Mouse (Mus musculus) ES-E14 (cell line): ENCODE data around the gene Herc4. TPM values are rescaled to one million over a fixed set of nuclear protein-coding genes. Genes with fewer than 3 reads are reported as not detected.

Source experiments
- DNase-seq: peaks from one replicate; pipeline ENCODE4 v3.0.0-alpha.2; 2013; ENCODE audit warnings: low read depth, low spot score
- H3K27ac ChIP-seq: 2 replicates; pipeline ENCODE4 v1.5.1; 2012; ENCODE audit warnings: low read depth, mild to moderate bottlenecking, low read length, moderate library complexity, mixed read lengths; ENCODE audit not compliant: poor library complexity, insufficient read depth, severe bottlenecking
- H3K36me3 ChIP-seq: 2 replicates; pipeline ENCODE4 v1.6.1; 2012; ENCODE audit warnings: mild to moderate bottlenecking, low read length, moderate library complexity, mixed read lengths; ENCODE audit not compliant: control insufficient read depth, poor library complexity, insufficient read depth, severe bottlenecking
- H3K4me1 ChIP-seq, 2 experiments: fragments of 150-350 bp in 1 of 2; sonication (generic) in 1 of 2; 2 replicates each; pipeline ENCODE4 v1.6.1; 2012; ENCODE audit warnings: low read length in 2 of 2, mild to moderate bottlenecking in 1 of 2, mixed read lengths in 1 of 2; ENCODE audit not compliant: control insufficient read depth in 2 of 2, insufficient read depth in 2 of 2, poor library complexity in 1 of 2
- H3K4me3 ChIP-seq, 2 experiments: fragments of 150-350 bp in 1 of 2; sonication (generic) in 1 of 2; 2 replicates each; pipeline ENCODE4 v1.5.1; 2012; ENCODE audit warnings: low read length in 2 of 2, low read depth in 1 of 2, mild to moderate bottlenecking in 1 of 2, mixed read lengths in 1 of 2; ENCODE audit not compliant: insufficient read depth in 1 of 2, poor library complexity in 1 of 2, severe bottlenecking in 1 of 2
- H3K9ac ChIP-seq: 2 replicates; pipeline ENCODE4 v1.6.1; 2012; ENCODE audit warnings: low read depth, mild to moderate bottlenecking, low read length, mixed read lengths; ENCODE audit not compliant: poor library complexity, insufficient read depth, severe bottlenecking
- H3K9me3 ChIP-seq: fragments of 150-350 bp; sonication (generic); 2 replicates; pipeline ENCODE4 v1.6.1; 2012; ENCODE audit warnings: low read depth, mild to moderate bottlenecking, low read length; ENCODE audit not compliant: control insufficient read depth, insufficient read depth
- CHD2 ChIP-seq: IDR thresholded peaks from 2 replicates; pipeline ENCODE4 v1.6.1; 2014; ENCODE audit warnings: mild to moderate bottlenecking, low read depth, low read length, inconsistent platforms
- HCFC1 ChIP-seq: IDR thresholded peaks from 2 replicates; pipeline ENCODE4 v1.6.1; 2012; ENCODE audit warnings: low read length, inconsistent platforms, borderline replicate concordance; ENCODE audit not compliant: insufficient read depth
- MAFK ChIP-seq: IDR thresholded peaks from 2 replicates; pipeline ENCODE4 v1.6.1; 2014; ENCODE audit warnings: mild to moderate bottlenecking, low read depth, low read length, inconsistent platforms; ENCODE audit not compliant: insufficient read depth
- ZC3H11A ChIP-seq: IDR thresholded peaks from 2 replicates; pipeline ENCODE4 v1.6.1; 2012; ENCODE audit warnings: low read depth, mild to moderate bottlenecking, inconsistent platforms, low read length, borderline replicate concordance
- ZNF384 ChIP-seq: IDR thresholded peaks from 2 replicates; pipeline ENCODE4 v1.6.1; 2012; ENCODE audit warnings: low read depth, low read length, inconsistent platforms
- in situ Hi-C, 2 experiments: fragments of 600-800 bp; cut with MboI; formaldehyde crosslinking; loops; one replicate each; pipeline ENCODE4 v1.15.1; 2025; ENCODE audit warnings: low sequenced_read_pairs in 2 of 2, inconsistent platforms in 1 of 2; ENCODE audit not compliant: unreplicated experiment in 2 of 2
- total RNA-seq: library from RNA; depleted of rRNA; stranded (reverse); fragments of 300-350 nt; gene quantifications from 2 replicates; pipeline ENCODE4 v1.2.3, GENCODE M21; 2012

The Herc4 gene
- total RNA-seq, 1 experiment, result 87.9 TPM

DNA sequence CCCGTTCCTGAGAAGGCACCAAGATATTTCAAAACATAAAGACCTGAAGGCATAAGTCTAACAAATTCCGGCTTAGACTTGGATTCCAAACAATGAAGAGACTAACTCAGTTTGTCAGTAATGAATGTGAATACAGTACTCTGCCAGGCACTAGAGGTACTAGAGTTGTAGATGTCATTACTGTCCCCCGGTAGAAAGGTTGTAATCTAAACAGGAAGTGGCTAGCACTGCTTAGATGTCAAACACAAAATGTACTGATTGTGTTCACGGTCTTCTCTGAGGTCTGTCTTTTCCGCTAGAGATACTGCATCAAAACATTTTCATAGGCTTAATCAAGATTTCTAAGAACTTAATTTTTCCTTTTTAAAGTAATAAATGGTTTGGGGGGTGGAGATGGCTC lies 12.0 kb upstream of the Herc4 start:
- no peaks in the 10 kb centered on the region for H3K4me1 ChIP-seq
- in situ Hi-C loops, result no loop called here
- H3K4me3 ChIP-seq, result no peak overlapping the region
- TF ChIP-seq ZC3H11A, result no peak
- no peak for TF ChIP-seq HCFC1
- TF ChIP-seq CHD2, result no peak
- TF ChIP-seq MAFK, result no peak
- TF ChIP-seq ZNF384, result no peak
- DNase-seq, result no peak
- no peak overlapping the region for H3K27ac ChIP-seq
- no peak overlapping the region for H3K9ac ChIP-seq
- H3K9me3 ChIP-seq, result no peaks in the 10 kb centered on the region
- H3K36me3 ChIP-seq, result no peaks in the 10 kb centered on the region

DNA sequence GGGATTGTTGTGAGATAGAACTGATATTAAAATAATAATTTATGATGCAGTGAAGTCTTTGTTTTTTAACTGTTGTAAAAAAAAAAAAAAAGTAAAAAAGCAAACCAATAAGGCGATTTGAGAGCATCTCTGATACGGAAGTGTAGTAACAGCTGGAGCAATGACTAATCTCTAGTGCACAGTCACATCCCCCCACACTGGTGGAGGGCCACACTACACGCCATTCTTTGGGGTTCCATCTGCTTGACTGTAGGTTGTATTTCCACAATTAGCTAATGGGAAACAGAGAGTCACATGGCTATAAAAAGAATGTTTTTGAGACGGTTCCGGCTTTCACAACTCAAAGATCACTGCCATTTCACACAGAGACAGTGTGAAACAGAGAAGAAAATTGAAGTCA lies 9.5 kb upstream of the Herc4 start:
- H3K9ac ChIP-seq, result no peak overlapping the region
- in situ Hi-C loops, result no loop called here
- H3K4me1 ChIP-seq, result peaks cover 0 to 4% of the 10 kb centered on the region in 2 experiments; a peak in 1 of 4 replicates

DNA sequence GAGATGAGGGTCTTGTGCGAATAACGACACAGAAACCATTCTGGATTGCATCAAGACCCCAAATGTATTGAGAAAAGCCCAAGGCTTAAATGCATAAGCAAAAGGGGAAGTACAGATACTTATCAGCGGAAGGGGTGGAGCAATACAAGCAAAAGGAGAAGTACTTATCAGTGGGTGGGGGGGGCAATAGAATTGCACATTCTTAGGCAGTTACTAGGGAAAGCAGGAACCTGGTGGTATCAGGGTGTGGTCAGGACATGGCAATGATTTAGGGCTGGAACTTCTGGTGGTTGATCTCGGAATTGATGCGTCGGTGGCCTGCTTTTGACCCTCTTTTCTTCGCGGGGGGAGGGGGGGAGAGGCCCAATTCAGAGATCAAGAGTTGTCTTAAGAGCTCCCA lies 7.7 kb upstream of the Herc4 start:
- no peaks in the 10 kb centered on the region for H3K9me3 ChIP-seq
- in situ Hi-C loops, result no loop called here
- H3K9ac ChIP-seq, result no peak overlapping the region
- no peak overlapping the region for H3K4me3 ChIP-seq
- TF ChIP-seq ZNF384 (no peak), ZC3H11A (no peak), HCFC1 (no peak), MAFK (no peak), CHD2 (no peak)
- H3K4me1 ChIP-seq, result peaks cover 0 to 4% of the 10 kb centered on the region in 2 experiments; a peak in 1 of 4 replicates
- H3K36me3 ChIP-seq, result no peaks in the 10 kb centered on the region
- no peak for DNase-seq
- no peak overlapping the region for H3K27ac ChIP-seq

More for the DNA sequence above, 9.5 kb upstream of the Herc4 start:
- H3K36me3 ChIP-seq, result no peaks in the 10 kb centered on the region
- no peak for DNase-seq
- no peak overlapping the region for H3K4me3 ChIP-seq
- H3K27ac ChIP-seq, result no peak overlapping the region
- TF ChIP-seq HCFC1 (no peak), ZC3H11A (no peak), CHD2 (no peak), ZNF384 (no peak), MAFK (no peak)
- H3K9me3 ChIP-seq, result no peaks in the 10 kb centered on the region

DNA sequence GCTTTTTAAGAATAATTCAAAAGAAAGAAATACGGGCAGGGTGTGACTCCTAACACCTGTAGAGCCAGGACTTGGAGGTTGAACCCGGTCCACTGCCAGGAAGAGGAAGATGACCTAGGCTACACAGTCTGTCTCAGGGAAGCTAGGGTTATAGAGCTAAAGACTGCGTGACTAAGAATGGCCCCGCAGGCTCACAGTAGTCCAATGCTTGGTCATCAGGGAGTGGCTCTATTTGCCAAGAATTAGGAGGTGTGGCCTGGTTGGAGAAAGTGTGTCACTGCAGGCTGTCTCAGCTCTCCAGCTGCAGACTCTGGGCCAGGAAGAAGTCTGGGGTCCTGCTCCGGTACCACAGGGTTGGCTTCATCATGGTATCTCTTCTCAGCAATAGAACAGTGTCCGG lies 6.9 kb upstream of the Herc4 start:
- Histone ChIP-seq H3K9ac (no peak overlapping the region), H3K36me3 (no peaks in the 10 kb centered on the region), H3K4me3 (peak overlapping the region in 1 of 2 experiments; percentile 4; a peak in 1 of 4 replicates), H3K27ac (no peak overlapping the region), H3K9me3 (no peaks in the 10 kb centered on the region), H3K4me1 (peaks cover 0 to 4% of the 10 kb centered on the region in 2 experiments; a peak in 1 of 4 replicates)
- DNase-seq, result no peak
- no peak for TF ChIP-seq HCFC1
- no peak for TF ChIP-seq MAFK
- TF ChIP-seq CHD2, result no peak
- peak; percentile 40; the same call in 1 of the 2 replicates for TF ChIP-seq ZNF384
- in situ Hi-C loops, result no loop called here

GRCm38 (mm10) chr10:63237206-63237605 lies 6.4 kb upstream of the Herc4 start:
- H3K9me3 ChIP-seq, result no peaks in the 10 kb centered on the region
- no peak overlapping the region for H3K9ac ChIP-seq
- peaks cover 0 to 4% of the 10 kb centered on the region in 2 experiments; a peak in 1 of 4 replicates for H3K4me1 ChIP-seq
- in situ Hi-C loops, result no loop called here
- H3K27ac ChIP-seq, result no peak overlapping the region
- no peak for DNase-seq
- H3K4me3 ChIP-seq, result peak overlapping the region in 1 of 2 experiments; percentile 4; a peak in 1 of 4 replicates
- no peaks in the 10 kb centered on the region for H3K36me3 ChIP-seq
- TF ChIP-seq ZNF384, result 0 out of 2 replicates have a peak, but pooled peaks have one; percentile 0
- no peak for TF ChIP-seq ZC3H11A
